Mouse (Mus musculus) CH12.LX (cell line): ENCODE data around the gene Pfdn2.

Experiments used
- CHD1 ChIP-seq: IDR thresholded peaks from 2 replicates; pipeline ENCODE4 v1.6.1; 2012; ENCODE audit warnings: low read depth, low read length, improper control_type of control experiment, inconsistent platforms
- CHD2 ChIP-seq: IDR thresholded peaks from 2 replicates; pipeline ENCODE4 v1.6.1; 2011; ENCODE audit warnings: low read length, improper control_type of control experiment
- CTCF ChIP-seq, 2 experiments: IDR thresholded peaks in 1 of 2; conservative IDR thresholded peaks in 1 of 2; 2 replicates each; pipeline ENCODE4 v1.5.1; 2011 to 2012; ENCODE audit warnings: low read depth in 2 of 2, low read length in 2 of 2, improper control_type of control experiment in 1 of 2, inconsistent platforms in 1 of 2, mild to moderate bottlenecking in 1 of 2, moderate library complexity in 1 of 2
- MAX ChIP-seq: IDR thresholded peaks from 2 replicates; pipeline ENCODE4 v1.6.1; 2011; ENCODE audit warnings: low read length, improper control_type of control experiment
- NRF1 ChIP-seq: IDR thresholded peaks from 2 replicates; pipeline ENCODE4 v1.6.1; 2014; ENCODE audit warnings: low read depth, mild to moderate bottlenecking, inconsistent platforms, low read length, improper control_type of control experiment, moderate library complexity
- POLR2A ChIP-seq: IDR thresholded peaks from 2 replicates; pipeline ENCODE4 v1.6.1; 2011; ENCODE audit warnings: low read depth, mild to moderate bottlenecking, improper control_type of control experiment, low read length
- USF2 ChIP-seq: conservative IDR thresholded peaks from 2 replicates; pipeline ENCODE4 v1.6.1; 2011; ENCODE audit warnings: low read depth, low read length, improper control_type of control experiment
- ZNF384 ChIP-seq: IDR thresholded peaks from 2 replicates; pipeline ENCODE4 v1.6.1; 2012; ENCODE audit warnings: low read depth, low read length, improper control_type of control experiment, inconsistent platforms

DNA sequence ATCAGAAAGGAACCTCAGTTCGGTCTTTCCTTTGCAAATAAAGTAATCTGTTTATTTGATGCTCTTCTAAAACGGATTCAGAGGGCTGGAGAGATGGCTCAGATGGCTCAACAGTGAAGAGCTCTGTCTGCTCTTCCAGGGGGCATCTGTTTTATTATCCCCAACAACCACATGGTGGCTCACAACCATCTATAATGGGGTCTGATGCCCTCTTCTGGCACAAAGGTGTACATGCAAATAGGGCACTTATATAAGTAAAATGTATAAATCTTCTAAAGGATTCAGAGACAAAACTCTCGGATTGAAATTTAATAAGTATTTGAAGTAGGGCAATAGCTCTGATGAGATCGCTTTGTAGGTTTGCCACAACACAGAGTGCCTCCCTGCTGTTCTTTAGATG, 13.0 kb downstream of the Pfdn2 start:
- TF ChIP-seq CHD1 = no peak
- no peak for TF ChIP-seq POLR2A
- 0 out of 2 replicates have a peak, but pooled peaks have one; percentile 38 for TF ChIP-seq ZNF384
- 0 out of 2 replicates have a peak, but pooled peaks have one; percentile 24 for TF ChIP-seq MAX
- TF ChIP-seq CTCF (conservative IDR thresholded peaks at IDR 0.05 in 1 of 2, IDR thresholded peaks at IDR 0.05 in 1 of 2; ENCODE audit: low read depth in 2 of 2, low read length in 2 of 2) = peak; percentile 41 to 96; a peak in 3 of 4 replicates
- TF ChIP-seq CHD2 = no peak
- no peak for TF ChIP-seq NRF1
- TF ChIP-seq USF2 = no peak
